Mouse (Mus musculus) telencephalon, adult 2 months (tissue): ENCODE measurements around the gene Ugcg.

Source experiments
- DNase-seq: peaks from one replicate; pipeline ENCODE4 v3.0.0-alpha.2; 2011; ENCODE audit warnings: low read depth, low spot score

Gene Ugcg

GRCm38 (mm10) chr4:59224889-59225288, 35.8 kb downstream of the Ugcg start:
- DNase-seq, result no peak

- no peak for DNase-seq
Observed at GRCm38 (mm10) chr4:59227047-59227446, 38.0 kb downstream of the Ugcg start.

- DNase-seq, result no peak
Observed at GRCm38 (mm10) chr4:59228951-59229350, 39.9 kb downstream of the Ugcg start.

GRCm38 (mm10) chr4:59231266-59232055, 42.4 kb downstream of the Ugcg start:
- DNase-seq, result no peak

GRCm38 (mm10) chr4:59234014-59234413, 45.0 kb downstream of the Ugcg start:
- no peak for DNase-seq

GRCm38 (mm10) chr4:59234451-59235216, 45.6 kb downstream of the Ugcg start:
- DNase-seq, result no peak

GRCm38 (mm10) chr4:59236362-59236761, 47.3 kb downstream of the Ugcg start:
- DNase-seq, result no peak

- peak; percentile 46 for DNase-seq
Observed at GRCm38 (mm10) chr4:59238641-59239311, 49.7 kb downstream of the Ugcg start.

GRCm38 (mm10) chr4:59239312-59239728, 50.3 kb downstream of the Ugcg start:
- DNase-seq, result no peak

GRCm38 (mm10) chr4:59240160-59240559, 51.1 kb downstream of the Ugcg start:
- no peak for DNase-seq

GRCm38 (mm10) chr4:59241096-59241495, 52.0 kb downstream of the Ugcg start:
- no peak for DNase-seq

- DNase-seq, result no peak
Observed at GRCm38 (mm10) chr4:59242221-59242620, 53.2 kb downstream of the Ugcg start.

- DNase-seq, result no peak
Observed at GRCm38 (mm10) chr4:59243802-59244493, 54.9 kb downstream of the Ugcg start.

GRCm38 (mm10) chr4:59244791-59245555, 55.9 kb downstream of the Ugcg start:
- no peak for DNase-seq

GRCm38 (mm10) chr4:59245776-59246175, 56.7 kb downstream of the Ugcg start:
- no peak for DNase-seq

- no peak for DNase-seq
Observed at GRCm38 (mm10) chr4:59247545-59247944, 58.5 kb downstream of the Ugcg start.

- no peak for DNase-seq
Observed at GRCm38 (mm10) chr4:59248035-59248434, 59.0 kb downstream of the Ugcg start.

- no peak for DNase-seq
Observed at GRCm38 (mm10) chr4:59252386-59253054, 63.5 kb downstream of the Ugcg start.

GRCm38 (mm10) chr4:59253055-59253434, 64.0 kb downstream of the Ugcg start:
- no peak for DNase-seq

GRCm38 (mm10) chr4:59254397-59254796, 65.3 kb downstream of the Ugcg start:
- no peak for DNase-seq
